19 mouse cellular contexts compared by ENCODE assay signal in the genomic region with DNA sequence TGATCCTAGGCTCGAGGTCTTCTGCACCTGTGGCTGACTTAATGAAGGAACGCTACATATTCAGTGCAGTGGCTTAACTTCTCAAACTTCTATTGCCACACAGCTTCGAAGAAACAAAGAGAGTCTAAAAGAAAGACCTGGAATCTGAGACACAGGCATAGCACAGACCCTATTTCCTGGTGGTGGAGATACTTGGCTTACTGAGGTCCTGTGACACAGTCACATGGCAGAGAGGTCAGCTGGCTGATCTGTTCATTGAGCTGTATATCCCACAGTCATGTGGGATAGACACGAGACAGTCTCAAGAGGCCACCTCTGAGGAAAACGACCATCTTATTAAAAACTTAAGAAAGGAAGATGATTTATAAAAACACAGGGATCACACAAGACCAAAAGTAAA.
DNase-seq lines count a peak whose midpoint lies in the region; ATAC-seq and TF ChIP-seq lines count a peak whose summit lies in the region.
"Had no signal": no experiment of that assay in that cellular context is flagged by ENCODE, and none has a peak within 500 bp of the region (broad histone marks: within the 10 kb centered on the region; RNA-seq: fewer than 3 reads in every experiment).

No protein-coding gene starts in this region.

- peaks cover 45% of the 10 kb centered on the region for H3K4me1 ChIP-seq in liver, embryonic 12.5 days
- peaks cover 26% of the 10 kb centered on the region for H3K4me1 ChIP-seq in liver, embryonic 11.5 days (replicated peaks; ENCODE audit: control insufficient read depth, insufficient read depth, low read length)
- peaks cover 36 to 37% of the 10 kb centered on the region in 2 experiments for H3K4me1 ChIP-seq in liver, embryonic 14.5 days (replicated peaks; ENCODE audit: control insufficient read depth in 2 of 2, insufficient read depth in 2 of 2, low read length in 1 of 2)
- peaks cover 11% of the 10 kb centered on the region; the same call in 1 of the 2 replicates for H3K4me1 ChIP-seq in kidney, embryonic 15.5 days

- WGBS in liver, embryonic 12.5 days (ENCODE audit: insufficient replicate concordance) = 73% methylated on average over 5 of the region's 5 CpGs
- 85% methylated on average over 5 of the region's 5 CpGs for WGBS in liver, embryonic 11.5 days
- 72% methylated on average over 5 of the region's 5 CpGs for WGBS in liver, embryonic 14.5 days (ENCODE audit: insufficient replicate concordance)
- 68% methylated on average over 5 of the region's 5 CpGs for WGBS in kidney, embryonic 15.5 days

- H3K36me3 ChIP-seq in liver, embryonic 12.5 days = no peaks in the 10 kb centered on the region
- no peaks in the 10 kb centered on the region for H3K36me3 ChIP-seq in liver, embryonic 11.5 days (ENCODE audit: control insufficient read depth, insufficient read depth, low read length)
- H3K36me3 ChIP-seq in liver, embryonic 14.5 days (replicated peaks; ENCODE audit: control insufficient read depth, insufficient read depth, low read depth) = no peaks in the 10 kb centered on the region
- H3K36me3 ChIP-seq in kidney, embryonic 15.5 days = no peaks in the 10 kb centered on the region
- H3K36me3 ChIP-seq: embryonic facial prominence, embryonic 13.5 days; forebrain, embryonic 15.5 days; G1E had no signal

- H3K4me2 ChIP-seq in liver, embryonic 12.5 days = no peak overlapping the region
- H3K4me2 ChIP-seq in liver, embryonic 11.5 days = no peak overlapping the region
- H3K4me2 ChIP-seq in liver, embryonic 14.5 days (ENCODE audit: low read depth) = no peak overlapping the region
- H3K4me2 ChIP-seq in kidney, embryonic 15.5 days = no peak overlapping the region
- H3K4me2 ChIP-seq: embryonic facial prominence, embryonic 13.5 days; forebrain, embryonic 13.5 days; forebrain, embryonic 15.5 days had no signal

- no peak overlapping the region for H3K4me3 ChIP-seq in liver, embryonic 12.5 days
- no peak overlapping the region for H3K4me3 ChIP-seq in liver, embryonic 11.5 days (ENCODE audit: low read depth, low read length)
- H3K4me3 ChIP-seq in liver, embryonic 14.5 days (ENCODE audit: insufficient read depth in 1 of 2, low read depth in 2 of 2, low read length in 2 of 2) = no peak overlapping the region
- no peak overlapping the region for H3K4me3 ChIP-seq in kidney, embryonic 15.5 days (replicated peaks)
- H3K4me3 ChIP-seq: embryonic facial prominence, embryonic 13.5 days; forebrain, embryonic 13.5 days; forebrain, embryonic 15.5 days had no signal

- TF ChIP-seq CTCF in liver, embryonic 14.5 days (IDR thresholded peaks at IDR 0.05; ENCODE audit: low read depth) = no peak
- TF ChIP-seq CTCF in Patski (IDR thresholded peaks at IDR 0.05) = no peak

- DNase-seq in liver, embryonic 11.5 days (ENCODE audit: low spot score) = no peak
- DNase-seq in liver, embryonic 14.5 days (ENCODE audit: low read depth in 3 of 3, low spot score in 3 of 3) = no peak
- DNase-seq in liver (no peak), Patski (ENCODE audit: low read depth, low spot score) (peak; percentile 81)
- DNase-seq: adrenal gland, adult 2 months; adrenal gland, postnatal 10 days; adrenal gland, postnatal 36 days; cerebellum, adult 11-12 months; cerebellum, adult 2 months; cerebellum, adult 9-10 months; cerebellum, postnatal 10 days; cerebellum, postnatal 25 days; forebrain, postnatal 0 days had no signal

- TF ChIP-seq EP300 in liver, embryonic 14.5 days (IDR thresholded peaks at IDR 0.05; ENCODE audit: low read depth) = no peak

- CTCF ChIA-PET in Patski (lab: Charles Lee) = interaction anchor here (0.8 to 4.6 kb wide), 12 partner anchors 10 to 136 kb away, joined by 3 to 20 read pairs (median 6); no protein-coding TSS in a partner anchor

- no peaks in the 10 kb centered on the region for H3K9me3 ChIP-seq in liver, embryonic 12.5 days (replicated peaks)
- H3K9me3 ChIP-seq in liver, embryonic 11.5 days (ENCODE audit: control insufficient read depth, low read length) = no peaks in the 10 kb centered on the region
- no peaks in the 10 kb centered on the region for H3K9me3 ChIP-seq in liver, embryonic 14.5 days (ENCODE audit: control insufficient read depth, low read length)
- no peaks in the 10 kb centered on the region for H3K9me3 ChIP-seq in kidney, embryonic 15.5 days (replicated peaks)
- H3K9me3 ChIP-seq: embryonic facial prominence, embryonic 13.5 days; forebrain, embryonic 13.5 days; forebrain, embryonic 15.5 days had no signal

- H3K27me3 ChIP-seq in liver, embryonic 12.5 days (replicated peaks) = no peaks in the 10 kb centered on the region
- no peaks in the 10 kb centered on the region for H3K27me3 ChIP-seq in liver, embryonic 11.5 days (replicated peaks; ENCODE audit: control insufficient read depth, insufficient read depth, low read length)
- H3K27me3 ChIP-seq in liver, embryonic 14.5 days (ENCODE audit: control insufficient read depth, insufficient read depth, low read length) = no peaks in the 10 kb centered on the region
- no peaks in the 10 kb centered on the region for H3K27me3 ChIP-seq in Patski
- no peaks in the 10 kb centered on the region for H3K27me3 ChIP-seq in kidney, embryonic 15.5 days
- H3K27me3 ChIP-seq: embryonic facial prominence, embryonic 13.5 days; forebrain, embryonic 13.5 days; forebrain, embryonic 15.5 days had no signal

- POLR2A ChIA-PET in Patski (lab: Charles Lee) = no interaction called here

- H3K27ac ChIP-seq in liver, embryonic 12.5 days = peak overlapping the region; percentile 94; the same call in 1 of the 2 replicates
- no peak overlapping the region for H3K27ac ChIP-seq in liver, embryonic 11.5 days (ENCODE audit: low read depth, low read length)
- no peak overlapping the region for H3K27ac ChIP-seq in liver, embryonic 14.5 days
- no peak overlapping the region for H3K27ac ChIP-seq in kidney, embryonic 15.5 days
- H3K27ac ChIP-seq: embryonic facial prominence, embryonic 13.5 days; forebrain, embryonic 13.5 days; forebrain, embryonic 15.5 days had no signal

- ATAC-seq in liver, embryonic 12.5 days = no peak
- ATAC-seq in liver, embryonic 11.5 days (replicated peaks; ENCODE audit: low FRiP score) = no peak
- ATAC-seq in liver, embryonic 14.5 days (ENCODE audit: insufficient read depth) = no peak
- peak; percentile 70 for ATAC-seq in Patski
- no peak for ATAC-seq in kidney, embryonic 15.5 days (replicated peaks; ENCODE audit: low FRiP score)
- ATAC-seq: forebrain, embryonic 13.5 days; forebrain, embryonic 15.5 days; forebrain, postnatal 0 days had no signal

- in situ Hi-C loops in Patski (cut with MboI; ENCODE audit: low pct_unique_long_range_greater_than_20kb) = no loop called here

- no peak overlapping the region for H3K9ac ChIP-seq in liver, embryonic 12.5 days
- H3K9ac ChIP-seq in liver, embryonic 11.5 days (ENCODE audit: low read depth, low read length) = no peak overlapping the region
- peak overlapping the region; percentile 23; the same call in 1 of the 2 replicates for H3K9ac ChIP-seq in liver, embryonic 14.5 days (replicated peaks)
- no peak overlapping the region for H3K9ac ChIP-seq in kidney, embryonic 15.5 days
- H3K9ac ChIP-seq: embryonic facial prominence, embryonic 13.5 days; forebrain, embryonic 13.5 days; forebrain, embryonic 15.5 days; forebrain, postnatal 0 days had no signal
